In the genomic region with DNA sequence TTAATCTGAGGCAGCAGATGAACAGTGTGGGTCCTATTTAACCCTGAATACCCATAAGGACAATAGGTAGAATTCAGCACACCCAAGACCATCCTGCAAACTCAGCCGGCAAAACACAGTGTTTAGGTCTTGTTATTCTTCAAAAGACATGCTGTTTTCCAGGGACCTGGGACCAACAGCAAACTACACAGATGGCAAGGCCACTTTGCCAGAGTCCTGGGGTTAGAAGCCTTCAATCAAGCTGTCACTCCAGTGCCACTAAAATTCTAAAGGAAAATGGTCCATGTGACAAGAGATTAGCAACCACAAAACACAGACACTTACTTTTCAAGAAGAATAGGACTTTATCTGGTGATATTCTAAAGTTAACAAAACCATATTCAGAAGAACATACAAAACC, we compare ENCODE assay signal across 29 mouse cellular contexts.
DNase-seq lines count a peak whose midpoint lies in the region; ATAC-seq and TF ChIP-seq lines count a peak whose summit lies in the region.
"Had no signal": no experiment of that assay in that cellular context is flagged by ENCODE, and none has a peak within 500 bp of the region (broad histone marks: within the 10 kb centered on the region; RNA-seq: fewer than 3 reads in every experiment).

No protein-coding gene starts in this region.

- no peak for DNase-seq in heart, adult 2 months
- no peak for DNase-seq in heart, postnatal 4 days
- peak; percentile 57 for DNase-seq in cerebellum, adult 11 months
- peak; percentile 61 for DNase-seq in cerebellum, adult 8-10 months
- peak; percentile 79 to 84 for DNase-seq in cerebellum, postnatal 25 days
- DNase-seq: adrenal gland, postnatal 25 days; embryo, embryonic 11 days; forebrain, postnatal 0 days; gastrocnemius, postnatal 25 days; heart, postnatal 14 days; kidney, adult 8-10 months; kidney, postnatal 10 days; layer of hippocampus, adult 9-11 months; right cerebral cortex, postnatal 4 days; thymus, adult 18-20 months; thymus, postnatal 25 days had no signal

- H3K27ac ChIP-seq in heart, adult 2 months = peak overlapping the region; percentile 65; the same call in 1 of the 2 replicates
- H3K27ac ChIP-seq in kidney, embryonic 15.5 days = no peak overlapping the region
- no peak overlapping the region for H3K27ac ChIP-seq in forebrain, embryonic 16.5 days (ENCODE audit: low read length)
- H3K27ac ChIP-seq: embryonic facial prominence, embryonic 12.5 days; forebrain, embryonic 10.5 days; left cerebral cortex, adult 2 months; limb, embryonic 13.5 days; lung, embryonic 15.5 days; neural tube, embryonic 13.5 days; stomach, postnatal 0 days had no signal

- peaks cover 23% of the 10 kb centered on the region for H3K4me1 ChIP-seq in heart, adult 2 months (ENCODE audit: control insufficient read depth, insufficient read depth, low read length)
- H3K4me1 ChIP-seq in kidney, embryonic 15.5 days = peaks cover 10% of the 10 kb centered on the region
- peaks cover 5% of the 10 kb centered on the region for H3K4me1 ChIP-seq in forebrain, embryonic 16.5 days (replicated peaks; ENCODE audit: control insufficient read depth, insufficient read depth, low read length)

- H3K79me2 ChIP-seq in heart, adult 2 months (replicated peaks; ENCODE audit: control insufficient read depth, insufficient read depth, low read length) = peaks cover 4% of the 10 kb centered on the region; the same call in 1 of the 2 replicates

- H3K4me3 ChIP-seq in heart, adult 2 months = no peak overlapping the region
- no peak overlapping the region for H3K4me3 ChIP-seq in kidney, embryonic 15.5 days (replicated peaks)
- no peak overlapping the region for H3K4me3 ChIP-seq in forebrain, embryonic 16.5 days (replicated peaks; ENCODE audit: low read length)
- H3K4me3 ChIP-seq: embryonic facial prominence, embryonic 12.5 days; forebrain, embryonic 10.5 days; left cerebral cortex, adult 2 months; limb, embryonic 13.5 days; lung, embryonic 15.5 days; neural tube, embryonic 13.5 days had no signal

- no peak for TF ChIP-seq POLR2A in heart, adult 2 months (IDR thresholded peaks at IDR 0.05; ENCODE audit: insufficient read depth, low read depth, low read length)

- WGBS in heart, adult 2 months = 86% methylated on average over 1 of the region's 1 CpGs
- WGBS in kidney, embryonic 15.5 days = 63% methylated on average over 1 of the region's 1 CpGs
- 26% methylated on average over 1 of the region's 1 CpGs for WGBS in forebrain, embryonic 16.5 days

- ATAC-seq in kidney, embryonic 15.5 days (replicated peaks; ENCODE audit: low FRiP score) = no peak
- no peak for ATAC-seq in forebrain, embryonic 16.5 days
- ATAC-seq: CD4-positive, CD25-positive, alpha-beta regulatory T cell, adult 4 months; forebrain, postnatal 0 days; intestine, embryonic 16.5 days had no signal

- no peaks in the 10 kb centered on the region for H3K27me3 ChIP-seq in heart, adult 2 months (ENCODE audit: control insufficient read depth, insufficient read depth, low read length)
- no peaks in the 10 kb centered on the region for H3K27me3 ChIP-seq in kidney, embryonic 15.5 days
- no peaks in the 10 kb centered on the region for H3K27me3 ChIP-seq in forebrain, embryonic 16.5 days (replicated peaks; ENCODE audit: control insufficient read depth, insufficient read depth, low read length)
- H3K27me3 ChIP-seq: embryonic facial prominence, embryonic 12.5 days; limb, embryonic 13.5 days; lung, embryonic 15.5 days; neural tube, embryonic 13.5 days had no signal

- intact Hi-C loops in heart, adult 2 months (cut with DNase I) = loop anchor here (5.0 to 10.0 kb wide), 2 partner anchors 72 to 346 kb away; no protein-coding TSS in a partner anchor

- no peaks in the 10 kb centered on the region for H3K9me3 ChIP-seq in kidney, embryonic 15.5 days (replicated peaks)
- no peaks in the 10 kb centered on the region for H3K9me3 ChIP-seq in forebrain, embryonic 16.5 days (ENCODE audit: control insufficient read depth, low read length)
- H3K9me3 ChIP-seq: embryonic facial prominence, embryonic 12.5 days; forebrain, embryonic 10.5 days; limb, embryonic 13.5 days; lung, embryonic 15.5 days; neural tube, embryonic 13.5 days had no signal

- no peak overlapping the region for H3K9ac ChIP-seq in heart, adult 2 months (ENCODE audit: low read depth, low read length)
- no peak overlapping the region for H3K9ac ChIP-seq in kidney, embryonic 15.5 days
- H3K9ac ChIP-seq in forebrain, embryonic 16.5 days (replicated peaks; ENCODE audit: low read depth, low read length) = no peak overlapping the region
- H3K9ac ChIP-seq: embryonic facial prominence, embryonic 12.5 days; forebrain, postnatal 0 days; limb, embryonic 13.5 days; lung, embryonic 15.5 days; neural tube, embryonic 13.5 days had no signal

- H3K4me2 ChIP-seq in kidney, embryonic 15.5 days = no peak overlapping the region
- H3K4me2 ChIP-seq in forebrain, embryonic 16.5 days (ENCODE audit: low read length) = no peak overlapping the region
- H3K4me2 ChIP-seq: embryonic facial prominence, embryonic 12.5 days; limb, embryonic 13.5 days; liver, embryonic 11.5 days; lung, embryonic 15.5 days; midbrain, embryonic 11.5 days; neural tube, embryonic 13.5 days had no signal

- no peak for TF ChIP-seq EP300 in heart, adult 2 months (IDR thresholded peaks at IDR 0.05; ENCODE audit: insufficient read depth, low read depth, low read length)

- H3K36me3 ChIP-seq in heart, adult 2 months (ENCODE audit: control insufficient read depth, insufficient read depth, low read length) = no peaks in the 10 kb centered on the region; the same call in 1 of the 2 replicates
- no peaks in the 10 kb centered on the region for H3K36me3 ChIP-seq in kidney, embryonic 15.5 days
- no peaks in the 10 kb centered on the region for H3K36me3 ChIP-seq in forebrain, embryonic 16.5 days (ENCODE audit: control insufficient read depth, insufficient read depth)
- H3K36me3 ChIP-seq: embryonic facial prominence, embryonic 12.5 days; forebrain, embryonic 10.5 days; limb, embryonic 13.5 days; lung, embryonic 15.5 days; neural tube, embryonic 13.5 days had no signal

- TF ChIP-seq CTCF in heart, adult 2 months (IDR thresholded peaks at IDR 0.05) = no peak

Comparison
In these comparisons a context has a peak if more than half of its experiments do, and no peak if none do; other contexts are left out.
1. DNase-seq: peak in cerebellum, adult 11 months (single experiment), cerebellum, adult 8-10 months (single experiment) and cerebellum, postnatal 25 days (2 of 2); none in heart, adult 2 months (0 of 2) and heart, postnatal 4 days (single experiment).